ENCODE assay signal across 8 mouse cellular contexts in the genomic region with DNA sequence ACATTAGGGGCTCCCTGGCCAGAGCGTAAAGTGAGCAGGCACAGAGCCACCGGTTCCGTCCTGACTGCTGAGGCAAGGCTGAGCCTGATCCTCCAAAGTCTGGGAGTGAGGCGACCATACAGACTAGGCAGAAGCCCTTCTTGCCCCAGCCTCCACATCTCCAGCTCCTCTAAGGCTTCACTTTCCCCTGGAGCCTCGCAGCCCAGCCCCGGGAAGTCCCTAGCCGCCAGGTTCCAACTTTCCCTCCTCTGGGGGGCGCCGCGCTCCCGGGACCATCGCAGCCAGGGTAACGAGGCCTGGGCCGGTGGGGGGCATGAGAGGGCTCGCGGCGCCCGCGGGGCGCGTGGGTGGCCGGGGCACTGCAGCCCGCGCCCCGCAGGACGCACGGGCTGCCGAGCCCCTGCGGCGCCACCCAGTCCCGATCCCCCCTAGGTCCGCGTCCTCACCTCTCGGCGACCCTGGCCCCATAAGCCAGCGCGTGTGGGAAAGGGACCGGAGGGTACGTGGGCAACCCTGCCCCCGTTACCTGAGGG. TPM values are rescaled to one million over a fixed set of nuclear protein-coding genes. Genes with fewer than 3 reads are reported as not detected.
DNase-seq lines count a peak whose midpoint lies in the region; ATAC-seq and TF ChIP-seq lines count a peak whose summit lies in the region.

No protein-coding gene starts in this region.

- H3K79me2 ChIP-seq in heart, adult 2 months (replicated peaks; ENCODE audit: control insufficient read depth, insufficient read depth, low read length): peaks cover 3% of the 10 kb centered on the region

- H3K27ac ChIP-seq in embryonic facial prominence, embryonic 12.5 days: peak overlapping the region; percentile 94
- peak overlapping the region; percentile 97 for H3K27ac ChIP-seq in heart, adult 2 months
- H3K27ac ChIP-seq in kidney, adult 2 months (ENCODE audit: insufficient read depth, low read depth, low read length): peak overlapping the region; percentile 84
- H3K27ac ChIP-seq in limb, embryonic 12.5 days: peak overlapping the region; percentile 95
- peak overlapping the region; percentile 82 for H3K27ac ChIP-seq in midbrain, embryonic 13.5 days
- peak overlapping the region; percentile 80 for H3K27ac ChIP-seq in small intestine, adult 2 months (ENCODE audit: insufficient read depth, low read depth, low read length)

- no peaks in the 10 kb centered on the region for H3K27me3 ChIP-seq in embryonic facial prominence, embryonic 12.5 days
- no peaks in the 10 kb centered on the region for H3K27me3 ChIP-seq in heart, adult 2 months (ENCODE audit: control insufficient read depth, insufficient read depth, low read length)
- H3K27me3 ChIP-seq in kidney, adult 2 months (replicated peaks; ENCODE audit: control insufficient read depth, insufficient read depth, low read length): no peaks in the 10 kb centered on the region
- no peaks in the 10 kb centered on the region for H3K27me3 ChIP-seq in limb, embryonic 12.5 days
- no peaks in the 10 kb centered on the region for H3K27me3 ChIP-seq in midbrain, embryonic 13.5 days
- no peaks in the 10 kb centered on the region for H3K27me3 ChIP-seq in small intestine, adult 2 months (ENCODE audit: control insufficient read depth, insufficient read depth, low read length)

- peak; percentile 87 for TF ChIP-seq CTCF in heart, adult 2 months (IDR thresholded peaks at IDR 0.05)
- peak; percentile 48 for TF ChIP-seq CTCF in kidney, adult 2 months (conservative IDR thresholded peaks at IDR 0.05; ENCODE audit: insufficient read depth, insufficient read length, low read depth, low read length)
- TF ChIP-seq CTCF in small intestine, adult 2 months (IDR thresholded peaks at IDR 0.05; ENCODE audit: extremely low read depth, insufficient read length, insufficient replicate concordance, low read depth, low read length): peak; percentile 39; the same call in 1 of the 2 replicates

- peak overlapping the region; percentile 74 for H3K4me2 ChIP-seq in embryonic facial prominence, embryonic 12.5 days (replicated peaks)
- peak overlapping the region; percentile 67 for H3K4me2 ChIP-seq in limb, embryonic 12.5 days
- peak overlapping the region; percentile 82 for H3K4me2 ChIP-seq in midbrain, embryonic 13.5 days (replicated peaks)

- peaks cover 20% of the 10 kb centered on the region; the same call in 1 of the 2 replicates for H3K4me1 ChIP-seq in embryonic facial prominence, embryonic 12.5 days
- peaks cover 14% of the 10 kb centered on the region for H3K4me1 ChIP-seq in heart, adult 2 months (ENCODE audit: control insufficient read depth, insufficient read depth, low read length)
- H3K4me1 ChIP-seq in kidney, adult 2 months (ENCODE audit: control insufficient read depth, insufficient read depth, low read length): 0 out of 2 replicates have a peak, but pooled peaks cover 7% of the 10 kb centered on the region
- peaks cover 23% of the 10 kb centered on the region for H3K4me1 ChIP-seq in limb, embryonic 12.5 days (replicated peaks)
- H3K4me1 ChIP-seq in midbrain, embryonic 13.5 days (replicated peaks): peaks cover 42% of the 10 kb centered on the region
- H3K4me1 ChIP-seq in small intestine, adult 2 months (ENCODE audit: control insufficient read depth, insufficient read depth, insufficient read length, low read length): no peaks in the 10 kb centered on the region

- DNase-seq in 3T3-L1 (ENCODE audit: low read depth, low spot score): peak; percentile 76
- peak; percentile 90 to 94 for DNase-seq in adrenal gland, postnatal 36 days
- peak; percentile 92 for DNase-seq in heart, adult 2 months
- peak; percentile 87 for DNase-seq in kidney, adult 2 months

- H3K9ac ChIP-seq in embryonic facial prominence, embryonic 12.5 days: peak overlapping the region; percentile 80
- H3K9ac ChIP-seq in heart, adult 2 months (ENCODE audit: low read depth, low read length): peak overlapping the region; percentile 93
- H3K9ac ChIP-seq in limb, embryonic 12.5 days (replicated peaks): peak overlapping the region; percentile 86
- H3K9ac ChIP-seq in midbrain, embryonic 13.5 days (replicated peaks): peak overlapping the region; percentile 77

- peak overlapping the region; percentile 79 for H3K4me3 ChIP-seq in embryonic facial prominence, embryonic 12.5 days
- H3K4me3 ChIP-seq in heart, adult 2 months: peak overlapping the region; percentile 93
- peak overlapping the region; percentile 90 for H3K4me3 ChIP-seq in kidney, adult 2 months (ENCODE audit: insufficient read depth, low read depth, low read length)
- H3K4me3 ChIP-seq in limb, embryonic 12.5 days (replicated peaks): peak overlapping the region; percentile 74
- peak overlapping the region; percentile 75 for H3K4me3 ChIP-seq in midbrain, embryonic 13.5 days (replicated peaks)
- H3K4me3 ChIP-seq in small intestine, adult 2 months (ENCODE audit: low read depth, low read length): peak overlapping the region; percentile 74

- WGBS in embryonic facial prominence, embryonic 12.5 days: under 1% methylated on average over 40 of the region's 40 CpGs
- whole genome bisulfite sequencing in heart, adult 2 months: under 1% methylated on average over 40 of the region's 40 CpGs
- under 1% methylated on average over 40 of the region's 40 CpGs for WGBS in kidney, adult 2 months
- WGBS in limb, embryonic 12.5 days: 0% methylated on average over 39 of the region's 40 CpGs
- WGBS in midbrain, embryonic 13.5 days: under 1% methylated on average over 40 of the region's 40 CpGs
- 2% methylated on average over 40 of the region's 40 CpGs for WGBS in small intestine, adult 2 months

- H3K36me3 ChIP-seq in embryonic facial prominence, embryonic 12.5 days: no peaks in the 10 kb centered on the region
- peaks cover 35% of the 10 kb centered on the region for H3K36me3 ChIP-seq in heart, adult 2 months (ENCODE audit: control insufficient read depth, insufficient read depth, low read length)
- no peaks in the 10 kb centered on the region for H3K36me3 ChIP-seq in kidney, adult 2 months (ENCODE audit: control insufficient read depth, insufficient read depth, low read length)
- no peaks in the 10 kb centered on the region for H3K36me3 ChIP-seq in limb, embryonic 12.5 days
- no peaks in the 10 kb centered on the region for H3K36me3 ChIP-seq in midbrain, embryonic 13.5 days
- H3K36me3 ChIP-seq in small intestine, adult 2 months (ENCODE audit: control insufficient read depth, insufficient read depth, low read length): no peaks in the 10 kb centered on the region

- TF ChIP-seq POLR2A in heart, adult 2 months (IDR thresholded peaks at IDR 0.05; ENCODE audit: insufficient read depth, low read depth, low read length): no peak
- TF ChIP-seq POLR2A in kidney, adult 2 months (IDR thresholded peaks at IDR 0.05; ENCODE audit: low read depth, low read length): no peak
- TF ChIP-seq POLR2A in small intestine, adult 2 months (IDR thresholded peaks at IDR 0.05; ENCODE audit: low read depth, low read length): no peak

- no peaks in the 10 kb centered on the region for H3K9me3 ChIP-seq in embryonic facial prominence, embryonic 12.5 days
- no peaks in the 10 kb centered on the region for H3K9me3 ChIP-seq in limb, embryonic 12.5 days
- no peaks in the 10 kb centered on the region for H3K9me3 ChIP-seq in midbrain, embryonic 13.5 days

- no peak for TF ChIP-seq EP300 in heart, adult 2 months (IDR thresholded peaks at IDR 0.05; ENCODE audit: insufficient read depth, low read depth, low read length)

- ATAC-seq in embryonic facial prominence, embryonic 12.5 days (ENCODE audit: insufficient number of reproducible peaks, insufficient read depth, low FRiP score, low TSS enrichment): peak; percentile 65
- ATAC-seq in limb, embryonic 12.5 days (ENCODE audit: insufficient number of reproducible peaks, insufficient read depth, low FRiP score, low TSS enrichment, low read depth): peak; percentile 60
- peak; percentile 87 for ATAC-seq in midbrain, embryonic 13.5 days

- intact Hi-C loops in heart, adult 2 months (cut with DNase I): loop anchor here (1.0 to 10.0 kb wide), 8 partner anchors 47 to 217 kb away; no protein-coding TSS in a partner anchor

RNA-seq across cellular contexts. Expression of a gene that starts 0.4 kb away (rescaled TPM):
- 10 to 100 TPM; 49.3 to 64.5 TPM for total RNA-seq in adrenal gland, postnatal 36 days (2021)
- polyA plus RNA-seq in embryonic facial prominence, embryonic 12.5 days (2016; fragmentation: Nextera tagmentation; extraction: Ambion mirVana): 11.0 and 12.0 TPM in 2 replicates
- 10 to 100 TPM; 37.5 to 37.8 TPM for total RNA-seq in heart, adult 2 months (2021)
- polyA plus RNA-seq in heart, adult 2 months (2012; rRNA removed): 10.4 and 19.2 TPM in 2 replicates
- 7.4 and 8.5 TPM in 2 replicates for polyA plus RNA-seq in kidney, adult 2 months (2012; rRNA removed)
- polyA plus RNA-seq in limb, embryonic 12.5 days (2016; fragmentation: Nextera tagmentation; extraction: Ambion mirVana): 7.2 and 9.4 TPM in 2 replicates
- polyA plus RNA-seq in midbrain, embryonic 13.5 days (2015; fragmentation: Nextera tagmentation; extraction: Ambion mirVana): 2.5 and 3.4 TPM in 2 replicates
- polyA plus RNA-seq in small intestine, adult 2 months (2012; rRNA removed): 4.0 and 13.0 TPM in 2 replicates

RNA-seq across cellular contexts. Expression of a gene that starts 0.9 kb away (rescaled TPM):
- 10 to 100 TPM; 37.8 to 38.6 TPM for total RNA-seq in adrenal gland, postnatal 36 days (2021)
- 73.0 and 75.2 TPM in 2 replicates for polyA plus RNA-seq in embryonic facial prominence, embryonic 12.5 days (2016; fragmentation: Nextera tagmentation; extraction: Ambion mirVana)
- 10 to 100 TPM; 18.0 to 19.4 TPM for total RNA-seq in heart, adult 2 months (2021)
- polyA plus RNA-seq in heart, adult 2 months (2012; rRNA removed): 18.6 and 29.0 TPM in 2 replicates
- polyA plus RNA-seq in kidney, adult 2 months (2012; rRNA removed): 23.2 and 23.9 TPM in 2 replicates
- 72.9 and 75.5 TPM in 2 replicates for polyA plus RNA-seq in limb, embryonic 12.5 days (2016; fragmentation: Nextera tagmentation; extraction: Ambion mirVana)
- polyA plus RNA-seq in midbrain, embryonic 13.5 days (2015; fragmentation: Nextera tagmentation; extraction: Ambion mirVana): 88.1 and 92.2 TPM in 2 replicates
- polyA plus RNA-seq in small intestine, adult 2 months (2012; rRNA removed): 5.7 and 11.0 TPM in 2 replicates

Comparison
In these comparisons a context has a peak if more than half of its experiments do, and no peak if none do; other contexts are left out.
1. Peak in every context shown above with its lines: DNase-seq, ATAC-seq, H3K4me3 ChIP-seq and H3K27ac ChIP-seq.